Mouse (Mus musculus): ENCODE results near the gene Ebf1.

Ebf1 gene

GRCm38 (mm10) chr11:44944401-44944800 is 327.3 kb downstream of the Ebf1 start:
- no peak for DNase-seq (ENCODE audit: low read depth in 1 of 2, low spot score in 2 of 2)

GRCm38 (mm10) chr11:44946618-44947017 is 329.5 kb downstream of the Ebf1 start:
- no peak for DNase-seq (ENCODE audit: low read depth in 1 of 2, low spot score in 2 of 2)

- DNase-seq (ENCODE audit: low read depth in 1 of 2, low spot score in 2 of 2) = no peak
These were observed 331.4 kb downstream of the Ebf1 start for GRCm38 (mm10) chr11:44948541-44948940.

GRCm38 (mm10) chr11:44949140-44949539 is 332.0 kb downstream of the Ebf1 start:
- no peak for DNase-seq (ENCODE audit: low read depth in 1 of 2, low spot score in 2 of 2)

GRCm38 (mm10) chr11:44950319-44950718 is 333.2 kb downstream of the Ebf1 start:
- no peak for DNase-seq (ENCODE audit: low read depth in 1 of 2, low spot score in 2 of 2)

GRCm38 (mm10) chr11:44951506-44951905 is 334.4 kb downstream of the Ebf1 start:
- no peak for DNase-seq (ENCODE audit: low read depth in 1 of 2, low spot score in 2 of 2)

GRCm38 (mm10) chr11:44953337-44953736 is 336.2 kb downstream of the Ebf1 start:
- DNase-seq (ENCODE audit: low read depth in 1 of 2, low spot score in 2 of 2) = no peak

- DNase-seq (ENCODE audit: low read depth in 1 of 2, low spot score in 2 of 2) = no peak
These were observed 336.7 kb downstream of the Ebf1 start for GRCm38 (mm10) chr11:44953863-44954262.

GRCm38 (mm10) chr11:44954362-44954761 is 337.2 kb downstream of the Ebf1 start:
- DNase-seq (ENCODE audit: low read depth in 1 of 2, low spot score in 2 of 2) = no peak

GRCm38 (mm10) chr11:44962746-44963440 is 345.8 kb downstream of the Ebf1 start:
- no peak for DNase-seq (ENCODE audit: low read depth in 1 of 2, low spot score in 2 of 2)

GRCm38 (mm10) chr11:44969011-44969410 is 351.9 kb downstream of the Ebf1 start:
- DNase-seq (ENCODE audit: low read depth in 1 of 2, low spot score in 2 of 2) = no peak

GRCm38 (mm10) chr11:44974271-44974670 is 357.2 kb downstream of the Ebf1 start:
- no peak for DNase-seq (ENCODE audit: low read depth in 1 of 2, low spot score in 2 of 2)

GRCm38 (mm10) chr11:44975151-44975550 is 358.0 kb downstream of the Ebf1 start:
- DNase-seq (ENCODE audit: low read depth in 1 of 2, low spot score in 2 of 2) = no peak

- DNase-seq (ENCODE audit: low read depth in 1 of 2, low spot score in 2 of 2) = no peak
These were observed 359.2 kb downstream of the Ebf1 start for GRCm38 (mm10) chr11:44976254-44976802.

GRCm38 (mm10) chr11:44977921-44978397 is 360.8 kb downstream of the Ebf1 start:
- no peak for DNase-seq (ENCODE audit: low read depth in 1 of 2, low spot score in 2 of 2)

- DNase-seq (ENCODE audit: low read depth in 1 of 2, low spot score in 2 of 2) = no peak
These were observed 362.3 kb downstream of the Ebf1 start for GRCm38 (mm10) chr11:44979391-44979790.

GRCm38 (mm10) chr11:44982225-44982624 is 365.1 kb downstream of the Ebf1 start:
- DNase-seq (ENCODE audit: low read depth in 1 of 2, low spot score in 2 of 2) = no peak

GRCm38 (mm10) chr11:44983961-44984360 is 366.8 kb downstream of the Ebf1 start:
- DNase-seq (ENCODE audit: low read depth in 1 of 2, low spot score in 2 of 2) = no peak

- no peak for DNase-seq (ENCODE audit: low read depth in 1 of 2, low spot score in 2 of 2)
These were observed 367.3 kb downstream of the Ebf1 start for GRCm38 (mm10) chr11:44984381-44984780.

- no peak for DNase-seq (ENCODE audit: low read depth in 1 of 2, low spot score in 2 of 2)
These were observed 370.7 kb downstream of the Ebf1 start for GRCm38 (mm10) chr11:44987796-44988195.

GRCm38 (mm10) chr11:45002681-45003286 is 385.7 kb downstream of the Ebf1 start:
- DNase-seq (ENCODE audit: low read depth in 1 of 2, low spot score in 2 of 2) = no peak

- no peak for DNase-seq (ENCODE audit: low read depth in 1 of 2, low spot score in 2 of 2)
These were observed 386.8 kb downstream of the Ebf1 start for GRCm38 (mm10) chr11:45003716-45004437.

Data from monocyte, adult 2 months (primary cell).